Mouse (Mus musculus) retina, postnatal 1 day (tissue): ENCODE results near the gene Ptpn7.

Source experiments
- DNase-seq: peaks from one replicate; pipeline ENCODE4 v3.0.0-alpha.2; 2012

The Ptpn7 gene

GRCm38 (mm10) chr1:135129543-135130183, 2.8 kb upstream of the Ptpn7 start:
- no peak for DNase-seq

- DNase-seq, result no peak
Measured at GRCm38 (mm10) chr1:135130376-135131018, 2.0 kb upstream of the Ptpn7 start.

- no peak for DNase-seq
Measured at GRCm38 (mm10) chr1:135131034-135131433, 1.5 kb upstream of the Ptpn7 start.

DNA sequence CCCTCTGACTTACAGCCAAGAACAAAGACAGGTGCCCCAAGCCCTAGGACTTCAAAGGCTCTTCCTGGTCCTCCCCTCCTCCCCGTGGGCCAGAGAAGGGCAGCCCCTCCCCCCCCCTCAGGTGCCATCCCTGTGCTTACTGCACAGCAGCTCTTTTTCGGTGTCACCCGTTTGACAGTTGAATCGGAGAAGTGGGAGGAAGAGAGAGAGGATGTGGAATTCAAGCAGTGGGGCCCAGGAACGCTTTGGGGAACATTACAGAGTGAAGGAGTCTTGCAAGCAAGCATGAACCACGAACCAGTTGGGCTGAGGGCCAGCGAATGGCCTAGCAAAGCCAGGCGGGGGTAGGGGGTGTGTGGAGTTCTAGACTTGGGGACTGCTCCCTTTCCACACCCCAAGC, 940 bp upstream of the Ptpn7 start:
- no peak for DNase-seq

DNA sequence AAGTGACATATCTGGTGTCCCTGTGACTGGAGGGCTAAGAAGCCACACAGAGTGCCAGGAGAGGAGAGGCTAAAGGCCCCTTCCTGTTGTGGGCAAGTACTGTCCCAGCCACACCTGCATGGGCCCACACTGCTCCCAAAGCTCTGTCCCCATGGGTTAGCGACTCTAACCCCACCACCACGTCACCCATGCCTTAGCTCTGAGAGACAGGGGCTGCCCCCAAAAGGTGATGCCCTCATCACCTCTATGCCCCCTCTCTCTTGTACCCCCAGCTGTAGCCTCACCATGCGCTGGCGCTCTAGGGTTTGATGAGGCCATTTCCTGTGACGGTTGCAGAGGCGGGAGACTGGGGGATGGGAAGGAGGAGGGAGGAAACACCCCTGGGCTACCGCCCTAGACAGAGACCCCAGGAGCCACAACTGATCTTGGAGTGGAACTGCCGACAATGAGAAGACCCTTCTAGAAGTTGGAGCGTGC, 431 bp downstream of the Ptpn7 start:
- no peak for DNase-seq

- DNase-seq, result no peak
Measured at GRCm38 (mm10) chr1:135133678-135134435, 1.4 kb downstream of the Ptpn7 start.

DNA sequence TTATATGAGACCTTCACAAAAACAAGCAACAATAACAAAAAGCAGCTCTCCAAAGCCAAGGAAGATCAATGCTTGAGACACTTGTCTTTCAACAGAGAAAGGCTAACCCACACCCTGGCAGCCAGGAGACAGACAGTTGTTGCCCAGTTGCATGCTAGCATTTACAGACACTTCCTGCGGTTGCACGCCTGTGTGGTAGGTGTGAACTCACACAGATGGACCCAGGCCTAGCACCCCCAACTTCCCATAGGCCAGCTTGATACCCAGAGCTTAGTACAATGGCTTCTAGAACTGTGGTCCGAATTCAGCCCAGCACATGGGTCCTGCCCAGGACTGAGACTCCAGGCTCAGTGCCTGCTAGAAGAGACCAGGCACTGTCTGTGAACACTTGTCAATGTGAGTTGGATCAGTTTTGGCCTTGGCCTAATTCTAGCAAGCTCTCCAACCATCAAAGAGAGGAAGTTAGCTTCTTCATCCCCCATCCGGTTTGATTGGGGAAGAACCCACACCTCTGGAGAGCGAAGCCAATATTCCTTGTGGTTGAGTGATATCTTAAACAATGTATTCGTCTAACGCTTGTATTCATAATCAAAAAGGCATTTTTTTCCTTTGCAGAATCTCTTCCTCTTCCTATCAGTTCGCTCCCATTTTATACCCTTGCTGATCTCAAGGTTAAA, 2.7 kb downstream of the Ptpn7 start:
- no peak for DNase-seq

- peak; percentile 89 for DNase-seq
Measured at GRCm38 (mm10) chr1:135136500-135136899, 4.0 kb downstream of the Ptpn7 start.

GRCm38 (mm10) chr1:135139906-135140305, 7.4 kb downstream of the Ptpn7 start:
- no peak for DNase-seq

- no peak for DNase-seq
Measured at GRCm38 (mm10) chr1:135142452-135142851, 10.0 kb downstream of the Ptpn7 start.

- no peak for DNase-seq
Measured at GRCm38 (mm10) chr1:135143940-135144339, 11.4 kb downstream of the Ptpn7 start.

GRCm38 (mm10) chr1:135146077-135146945, 13.8 kb downstream of the Ptpn7 start, which contains the start of gene Arl8a:
Arl8a (plus strand) TSS chr1:135146824.
- DNase-seq, result peak; percentile 88

DNA sequence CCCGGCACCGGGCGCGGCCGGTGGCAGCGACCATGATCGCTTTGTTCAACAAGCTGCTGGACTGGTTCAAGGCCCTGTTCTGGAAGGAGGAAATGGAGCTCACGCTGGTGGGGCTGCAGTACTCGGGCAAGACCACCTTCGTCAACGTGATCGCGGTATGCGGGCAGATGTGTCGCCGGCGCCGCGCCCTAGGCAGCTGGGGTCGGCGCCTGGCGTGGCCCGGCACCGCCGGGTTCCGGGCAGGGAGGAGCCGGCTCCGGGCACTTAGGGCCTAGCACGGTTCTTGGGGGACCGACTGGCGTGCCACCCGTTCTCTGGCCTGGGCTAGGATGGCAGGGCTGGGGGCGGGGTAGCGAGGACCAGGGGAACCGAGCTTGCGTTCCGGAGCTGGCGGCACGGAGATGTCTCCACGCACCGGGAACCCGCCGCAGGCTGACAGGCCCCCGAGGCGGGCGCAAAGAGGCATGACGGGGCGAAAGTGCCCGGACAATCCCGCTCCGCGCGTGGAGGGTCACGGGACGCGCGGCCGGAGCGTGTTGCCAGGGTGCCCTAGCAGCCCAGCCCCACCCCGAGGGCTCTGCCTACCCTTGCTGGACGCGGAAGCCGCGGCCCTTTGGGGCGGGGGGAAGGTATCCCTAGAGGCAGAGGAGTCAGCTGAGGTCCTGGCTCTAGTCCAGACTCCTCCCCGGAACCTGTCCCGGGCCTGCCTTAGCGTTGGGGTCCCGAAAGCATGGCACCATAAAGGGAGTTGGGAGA, 14.6 kb downstream of the Ptpn7 start:
- DNase-seq, result peak; percentile 78

DNA sequence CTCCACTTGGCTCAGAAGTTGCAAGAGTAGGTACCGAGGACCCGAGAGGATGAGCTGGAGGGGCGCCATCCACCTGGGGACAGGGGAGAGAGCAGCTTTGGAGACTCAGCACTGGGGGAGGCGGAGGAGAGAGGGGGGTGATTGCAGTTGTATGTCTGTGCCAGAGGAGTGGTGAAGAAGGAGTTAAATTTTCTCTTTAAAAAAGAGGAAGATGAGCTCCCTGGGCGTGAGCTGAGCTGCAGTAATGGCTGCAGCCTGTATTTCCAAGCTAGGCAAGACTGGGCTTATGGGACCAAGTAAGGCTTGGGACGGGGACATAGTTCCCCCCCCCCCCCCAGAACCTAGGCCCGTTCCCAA, 15.2 kb downstream of the Ptpn7 start:
- DNase-seq, result no peak

DNA sequence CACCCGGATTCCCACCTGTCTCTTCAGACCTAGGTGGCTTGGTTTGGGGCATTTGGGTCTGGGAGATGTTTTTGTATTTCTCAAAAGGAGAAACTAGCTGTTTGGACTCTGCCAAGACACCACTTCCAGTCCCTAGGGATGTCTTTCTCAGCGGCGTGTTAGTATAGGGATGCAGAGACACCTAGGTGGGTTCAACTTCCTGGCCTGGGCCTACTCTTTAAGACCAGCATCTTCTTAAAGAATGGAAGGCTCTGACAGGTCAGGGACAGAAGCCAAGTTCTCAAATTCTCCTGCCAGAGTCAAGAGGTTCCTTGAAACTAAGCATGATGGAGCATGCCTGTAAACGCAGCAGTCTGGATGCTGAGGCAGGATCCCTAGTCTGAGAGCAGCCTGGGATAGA, 16.0 kb downstream of the Ptpn7 start:
- no peak for DNase-seq

DNA sequence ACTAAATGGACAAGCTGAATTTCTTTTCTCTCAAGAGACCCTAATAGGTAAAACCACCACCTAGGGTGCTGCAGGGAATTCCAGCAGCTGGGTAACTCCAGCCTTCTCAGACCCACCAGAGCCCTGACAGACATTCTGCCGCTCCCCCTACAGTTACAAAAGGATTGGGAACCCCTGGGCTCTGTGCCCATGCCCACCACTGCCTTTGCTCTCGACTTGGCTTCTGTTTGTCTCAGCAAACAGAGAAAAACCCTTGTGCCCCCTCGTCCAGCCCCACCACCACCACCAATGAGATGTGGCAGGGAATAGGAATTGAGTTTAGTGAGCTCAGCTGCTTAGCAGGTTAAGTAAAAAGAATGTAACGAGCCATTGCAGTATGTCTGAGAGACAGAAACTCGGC, 16.5 kb downstream of the Ptpn7 start:
- DNase-seq, result no peak

DNA sequence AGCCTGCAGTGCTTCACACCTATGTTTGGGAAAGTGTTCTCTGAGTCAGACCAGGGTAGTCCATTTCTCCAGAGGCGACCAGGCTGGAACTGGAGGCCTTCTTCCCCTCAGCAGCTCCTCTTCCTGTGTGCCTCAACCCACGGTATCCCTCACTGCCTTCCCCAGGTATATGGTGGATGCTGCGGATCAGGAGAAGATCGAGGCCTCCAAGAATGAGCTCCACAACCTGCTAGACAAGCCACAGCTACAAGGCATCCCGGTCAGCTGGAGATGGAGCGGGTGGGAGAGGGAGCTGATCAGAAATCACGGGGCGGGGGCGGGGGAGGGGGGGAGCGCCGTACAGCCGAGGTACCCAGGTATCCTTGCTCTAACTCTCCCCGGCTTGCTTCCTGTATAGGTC, 21.5 kb downstream of the Ptpn7 start:
- DNase-seq, result no peak

- DNase-seq, result peak; percentile 93
Measured at GRCm38 (mm10) chr1:135154411-135154959, 22.0 kb downstream of the Ptpn7 start.

GRCm38 (mm10) chr1:135156300-135156699, 23.8 kb downstream of the Ptpn7 start:
- no peak for DNase-seq

- DNase-seq, result peak; percentile 51
Measured at GRCm38 (mm10) chr1:135158633-135159032, 26.1 kb downstream of the Ptpn7 start.

DNA sequence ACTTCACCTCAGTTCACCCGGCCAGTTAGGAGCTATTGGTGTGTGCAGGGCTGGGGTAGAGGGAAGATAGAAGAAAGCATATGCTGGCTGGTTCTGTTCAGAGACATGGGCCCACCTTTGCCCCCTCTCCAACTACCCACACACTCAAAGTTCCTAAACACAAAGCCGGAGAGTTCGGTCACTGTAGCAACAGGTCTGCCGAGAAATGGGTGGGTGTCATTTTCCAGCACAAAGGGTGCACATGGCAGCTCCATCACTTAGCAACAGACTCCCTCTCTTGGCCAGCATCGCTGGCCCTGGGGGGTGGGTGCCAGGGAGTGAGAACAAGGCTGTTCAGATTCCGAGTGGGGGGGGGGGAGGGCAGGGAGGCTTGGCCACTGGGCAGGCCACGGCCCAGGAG, 26.6 kb downstream of the Ptpn7 start:
- peak; percentile 52 for DNase-seq
